ENCODE assay signal across 13 mouse cellular contexts in genomic region chr17:35741589-35742226, GRCm38 (mm10). TPM values are rescaled to one million over a fixed set of nuclear protein-coding genes. Genes with fewer than 3 reads are reported as not detected.
DNase-seq lines count a peak whose midpoint lies in the region; ATAC-seq and TF ChIP-seq lines count a peak whose summit lies in the region.
"Had no signal": no experiment of that assay in that cellular context is flagged by ENCODE, and none has a peak within 500 bp of the region (broad histone marks: within the 10 kb centered on the region; RNA-seq: fewer than 3 reads in every experiment).

No protein-coding gene starts in this region.

- no peak overlapping the region for H3K4me3 ChIP-seq in heart, embryonic 13.5 days
- H3K4me3 ChIP-seq in midbrain, embryonic 16.5 days (ENCODE audit: low read depth, low read length), result no peak overlapping the region
- H3K4me3 ChIP-seq in cerebellum, adult 2 months (replicated peaks; ENCODE audit: insufficient read depth, low read depth, low read length), result no peak overlapping the region

- WGBS in heart, embryonic 13.5 days, result 72% methylated on average over 9 of the region's 9 CpGs
- WGBS in midbrain, embryonic 16.5 days, result 87% methylated on average over 9 of the region's 9 CpGs
- WGBS in cerebellum, adult 2 months, result 88% methylated on average over 9 of the region's 9 CpGs

- no peak overlapping the region for H3K9ac ChIP-seq in heart, embryonic 13.5 days
- H3K9ac ChIP-seq in midbrain, embryonic 16.5 days (ENCODE audit: low read depth, low read length), result no peak overlapping the region

- DNase-seq in heart, adult 18-20 months, result no peak
- DNase-seq in T-cell, adult 2 months (ENCODE audit: low spot score), result peak; percentile 65
- DNase-seq in liver, result peak; percentile 88
- peak; percentile 68 to 85 for DNase-seq in spleen, postnatal 36 days (ENCODE audit: low spot score in 2 of 2)
- DNase-seq in gastrocnemius, postnatal 10 days, result no peak
- no peak for DNase-seq in cerebellum, adult 2 months
- DNase-seq: heart, postnatal 14 days; kidney, adult 2 months; layer of hippocampus, adult 9-11 months; retina, postnatal 1 day; thymus, adult 18-20 months had no signal

- no peaks in the 10 kb centered on the region for H3K36me3 ChIP-seq in heart, embryonic 13.5 days
- no peaks in the 10 kb centered on the region for H3K36me3 ChIP-seq in midbrain, embryonic 16.5 days (ENCODE audit: control insufficient read depth, insufficient read depth, low read length)

- H3K27ac ChIP-seq in heart, embryonic 13.5 days (replicated peaks), result no peak overlapping the region; the same call in 1 of the 2 replicates
- H3K27ac ChIP-seq in midbrain, embryonic 16.5 days (ENCODE audit: low read length), result no peak overlapping the region
- no peak overlapping the region for H3K27ac ChIP-seq in cerebellum, adult 2 months (ENCODE audit: insufficient read depth, low read length)

- peak; percentile 40; the same call in 1 of the 2 replicates for ATAC-seq in heart, embryonic 13.5 days (ENCODE audit: extremely low read depth, insufficient number of reproducible peaks, low FRiP score, low TSS enrichment)
- no peak for ATAC-seq in midbrain, embryonic 16.5 days

- TF ChIP-seq CTCF in cerebellum, adult 2 months (IDR thresholded peaks at IDR 0.05; ENCODE audit: borderline replicate concordance, insufficient read depth, low read depth, low read length), result no peak

- no peak for TF ChIP-seq POLR2A in cerebellum, adult 2 months (IDR thresholded peaks at IDR 0.05; ENCODE audit: borderline replicate concordance, insufficient read depth, low read length)

- no peaks in the 10 kb centered on the region for H3K9me3 ChIP-seq in heart, embryonic 13.5 days
- H3K9me3 ChIP-seq in midbrain, embryonic 16.5 days (replicated peaks; ENCODE audit: control insufficient read depth, low read length, poor library complexity, severe bottlenecking), result no peaks in the 10 kb centered on the region

- H3K4me2 ChIP-seq in heart, embryonic 13.5 days, result no peak overlapping the region
- H3K4me2 ChIP-seq in midbrain, embryonic 16.5 days (ENCODE audit: low read length), result no peak overlapping the region

- H3K4me1 ChIP-seq in heart, embryonic 13.5 days, result 0 out of 2 replicates have a peak, but pooled peaks cover 6% of the 10 kb centered on the region
- H3K4me1 ChIP-seq in midbrain, embryonic 16.5 days (ENCODE audit: control insufficient read depth, insufficient read depth, low read length), result no peaks in the 10 kb centered on the region
- no peaks in the 10 kb centered on the region for H3K4me1 ChIP-seq in cerebellum, adult 2 months (ENCODE audit: control insufficient read depth, insufficient read depth, low read length)

- H3K27me3 ChIP-seq in heart, embryonic 13.5 days (replicated peaks), result peaks cover 4% of the 10 kb centered on the region; the same call in 1 of the 2 replicates
- no peaks in the 10 kb centered on the region for H3K27me3 ChIP-seq in midbrain, embryonic 16.5 days (ENCODE audit: control insufficient read depth, insufficient read depth, low read depth, low read length)
- H3K27me3 ChIP-seq in cerebellum, adult 2 months (ENCODE audit: control insufficient read depth, insufficient read depth, low read length), result no peaks in the 10 kb centered on the region

RNA-seq across cellular contexts. Expression of gene Ddr1, which starts 37.3 kb away (rescaled TPM):
- polyA plus RNA-seq in heart, embryonic 13.5 days (2015; fragmentation: Nextera tagmentation; extraction: Ambion mirVana), result 122 and 130 TPM in 2 replicates
- total RNA-seq in heart, adult 18-20 months (2021), result 10 to 100 TPM; 21.7 to 24.0 TPM
- polyA plus RNA-seq in midbrain, embryonic 16.5 days (2015; fragmentation: Nextera tagmentation; extraction: Ambion mirVana), result 87.8 and 103 TPM in 2 replicates
- 10 to 100 TPM; 35.2 to 42.8 TPM for total RNA-seq in gastrocnemius, postnatal 10 days (2021)
- polyA plus RNA-seq in cerebellum, adult 2 months (2012; rRNA removed), result 76.7 and 76.9 TPM in 2 replicates

Comparison
In these comparisons a context has a peak if more than half of its experiments do, and no peak if none do; other contexts are left out.
1. DNase-seq: peak in T-cell, adult 2 months (single experiment), liver (single experiment) and spleen, postnatal 36 days (2 of 2); none in heart, adult 18-20 months (0 of 2), gastrocnemius, postnatal 10 days (single experiment) and cerebellum, adult 2 months (0 of 2).